Mouse (Mus musculus): ENCODE results near the gene Lmtk2. TPM values are rescaled to one million over a fixed set of nuclear protein-coding genes. Genes with fewer than 3 reads are reported as not detected.

The Lmtk2 gene
- polyA plus RNA-seq, 1 experiment from 2014 or later, result 6.8 TPM

- H3K36me3 ChIP-seq (ENCODE audit: control insufficient read depth, insufficient read depth, low read length), result no peaks in the 10 kb centered on the region
- H3K27ac ChIP-seq (ENCODE audit: low read depth, low read length), result no peak overlapping the region
- no peak overlapping the region for H3K4me2 ChIP-seq (replicated peaks; ENCODE audit: low read depth, low read length)
- no peak for ATAC-seq (ENCODE audit: low FRiP score, low TSS enrichment)
- 0 out of 2 replicates have a peak, but pooled peaks cover 7% of the 10 kb centered on the region for H3K4me1 ChIP-seq (ENCODE audit: control insufficient read depth, insufficient read depth, low read length)
- 26% methylated on average over 8 of the region's 8 CpGs for WGBS
- H3K9me3 ChIP-seq (ENCODE audit: control insufficient read depth, low read length), result no peaks in the 10 kb centered on the region
- no peaks in the 10 kb centered on the region for H3K27me3 ChIP-seq (ENCODE audit: control insufficient read depth, insufficient read depth, low read length)
- H3K9ac ChIP-seq (ENCODE audit: low read depth, low read length), result no peak overlapping the region
- no peak overlapping the region for H3K4me3 ChIP-seq (ENCODE audit: low read length)
Observed at GRCm38 (mm10) chr5:144098640-144098929, 1.7 kb upstream of the Lmtk2 start.

GRCm38 (mm10) chr5:144100948-144101347 is 712 bp downstream of the Lmtk2 start:
- H3K9me3 ChIP-seq (ENCODE audit: control insufficient read depth, low read length), result no peaks in the 10 kb centered on the region
- no peak for ATAC-seq (ENCODE audit: low FRiP score, low TSS enrichment)
- peak overlapping the region; percentile 99 for H3K4me3 ChIP-seq (ENCODE audit: low read length)
- no peak overlapping the region for H3K27ac ChIP-seq (ENCODE audit: low read depth, low read length)
- peak overlapping the region; percentile 94 for H3K9ac ChIP-seq (ENCODE audit: low read depth, low read length)
- 2% methylated on average over 15 of the region's 20 CpGs for WGBS
- peak overlapping the region; percentile 77 for H3K4me2 ChIP-seq (replicated peaks; ENCODE audit: low read depth, low read length)
- H3K27me3 ChIP-seq (ENCODE audit: control insufficient read depth, insufficient read depth, low read length), result no peaks in the 10 kb centered on the region
- H3K36me3 ChIP-seq (ENCODE audit: control insufficient read depth, insufficient read depth, low read length), result no peaks in the 10 kb centered on the region
- 0 out of 2 replicates have a peak, but pooled peaks cover 7% of the 10 kb centered on the region for H3K4me1 ChIP-seq (ENCODE audit: control insufficient read depth, insufficient read depth, low read length)

GRCm38 (mm10) chr5:144105070-144105469 is 4.8 kb downstream of the Lmtk2 start:
- Histone ChIP-seq H3K9ac (ENCODE audit: low read depth, low read length) (no peak overlapping the region), H3K27me3 (ENCODE audit: control insufficient read depth, insufficient read depth, low read length) (no peaks in the 10 kb centered on the region), H3K9me3 (ENCODE audit: control insufficient read depth, low read length) (no peaks in the 10 kb centered on the region), H3K4me1 (ENCODE audit: control insufficient read depth, insufficient read depth, low read length) (0 out of 2 replicates have a peak, but pooled peaks cover 7% of the 10 kb centered on the region), H3K4me2 (replicated peaks; ENCODE audit: low read depth, low read length) (no peak overlapping the region), H3K36me3 (ENCODE audit: control insufficient read depth, insufficient read depth, low read length) (no peaks in the 10 kb centered on the region), H3K4me3 (ENCODE audit: low read length) (no peak overlapping the region), H3K27ac (ENCODE audit: low read depth, low read length) (no peak overlapping the region)
- no peak for ATAC-seq (ENCODE audit: low FRiP score, low TSS enrichment)
- 81% methylated on average over 9 of the region's 9 CpGs for WGBS

GRCm38 (mm10) chr5:144105471-144106129 is 5.4 kb downstream of the Lmtk2 start:
- no peaks in the 10 kb centered on the region for H3K9me3 ChIP-seq (ENCODE audit: control insufficient read depth, low read length)
- no peaks in the 10 kb centered on the region for H3K27me3 ChIP-seq (ENCODE audit: control insufficient read depth, insufficient read depth, low read length)
- no peaks in the 10 kb centered on the region for H3K36me3 ChIP-seq (ENCODE audit: control insufficient read depth, insufficient read depth, low read length)
- no peak overlapping the region for H3K4me3 ChIP-seq (ENCODE audit: low read length)
- 0 out of 2 replicates have a peak overlapping the region, but pooled peaks have one; percentile 38 for H3K27ac ChIP-seq (ENCODE audit: low read depth, low read length)
- H3K4me1 ChIP-seq (ENCODE audit: control insufficient read depth, insufficient read depth, low read length), result 0 out of 2 replicates have a peak, but pooled peaks cover 7% of the 10 kb centered on the region
- H3K4me2 ChIP-seq (replicated peaks; ENCODE audit: low read depth, low read length), result no peak overlapping the region
- 74% methylated on average over 6 of the region's 6 CpGs for WGBS
- no peak for ATAC-seq (ENCODE audit: low FRiP score, low TSS enrichment)
- H3K9ac ChIP-seq (ENCODE audit: low read depth, low read length), result no peak overlapping the region

GRCm38 (mm10) chr5:144106130-144106510 is 5.9 kb downstream of the Lmtk2 start:
- WGBS, result 91% methylated on average over 3 of the region's 3 CpGs
- Histone ChIP-seq H3K4me2 (replicated peaks; ENCODE audit: low read depth, low read length) (no peak overlapping the region), H3K36me3 (ENCODE audit: control insufficient read depth, insufficient read depth, low read length) (no peaks in the 10 kb centered on the region), H3K27me3 (ENCODE audit: control insufficient read depth, insufficient read depth, low read length) (no peaks in the 10 kb centered on the region), H3K4me1 (ENCODE audit: control insufficient read depth, insufficient read depth, low read length) (0 out of 2 replicates have a peak, but pooled peaks cover 6% of the 10 kb centered on the region), H3K9me3 (ENCODE audit: control insufficient read depth, low read length) (no peaks in the 10 kb centered on the region), H3K9ac (ENCODE audit: low read depth, low read length) (no peak overlapping the region), H3K27ac (ENCODE audit: low read depth, low read length) (0 out of 2 replicates have a peak overlapping the region, but pooled peaks have one; percentile 2), H3K4me3 (ENCODE audit: low read length) (no peak overlapping the region)
- no peak for ATAC-seq (ENCODE audit: low FRiP score, low TSS enrichment)

GRCm38 (mm10) chr5:144109201-144109600 is 9.0 kb downstream of the Lmtk2 start:
- ATAC-seq (ENCODE audit: low FRiP score, low TSS enrichment), result no peak
- WGBS, result 93% methylated on average over 8 of the region's 8 CpGs
- Histone ChIP-seq H3K36me3 (ENCODE audit: control insufficient read depth, insufficient read depth, low read length) (no peaks in the 10 kb centered on the region), H3K4me2 (replicated peaks; ENCODE audit: low read depth, low read length) (no peak overlapping the region), H3K9me3 (ENCODE audit: control insufficient read depth, low read length) (no peaks in the 10 kb centered on the region), H3K9ac (ENCODE audit: low read depth, low read length) (no peak overlapping the region), H3K27me3 (ENCODE audit: control insufficient read depth, insufficient read depth, low read length) (no peaks in the 10 kb centered on the region), H3K27ac (ENCODE audit: low read depth, low read length) (no peak overlapping the region), H3K4me3 (ENCODE audit: low read length) (no peak overlapping the region), H3K4me1 (ENCODE audit: control insufficient read depth, insufficient read depth, low read length) (no peaks in the 10 kb centered on the region)

GRCm38 (mm10) chr5:144112574-144113438 is 12.6 kb downstream of the Lmtk2 start:
- Histone ChIP-seq H3K27me3 (ENCODE audit: control insufficient read depth, insufficient read depth, low read length) (no peaks in the 10 kb centered on the region), H3K4me3 (ENCODE audit: low read length) (no peak overlapping the region), H3K36me3 (ENCODE audit: control insufficient read depth, insufficient read depth, low read length) (no peaks in the 10 kb centered on the region), H3K27ac (ENCODE audit: low read depth, low read length) (no peak overlapping the region), H3K4me1 (ENCODE audit: control insufficient read depth, insufficient read depth, low read length) (no peaks in the 10 kb centered on the region), H3K9ac (ENCODE audit: low read depth, low read length) (no peak overlapping the region), H3K9me3 (ENCODE audit: control insufficient read depth, low read length) (no peaks in the 10 kb centered on the region), H3K4me2 (replicated peaks; ENCODE audit: low read depth, low read length) (no peak overlapping the region)
- WGBS, result 81% methylated on average over 10 of the region's 11 CpGs
- no peak for ATAC-seq (ENCODE audit: low FRiP score, low TSS enrichment)

GRCm38 (mm10) chr5:144114068-144114467 is 13.8 kb downstream of the Lmtk2 start:
- Histone ChIP-seq H3K4me3 (ENCODE audit: low read length) (no peak overlapping the region), H3K4me2 (replicated peaks; ENCODE audit: low read depth, low read length) (no peak overlapping the region), H3K4me1 (ENCODE audit: control insufficient read depth, insufficient read depth, low read length) (no peaks in the 10 kb centered on the region), H3K36me3 (ENCODE audit: control insufficient read depth, insufficient read depth, low read length) (no peaks in the 10 kb centered on the region), H3K9me3 (ENCODE audit: control insufficient read depth, low read length) (no peaks in the 10 kb centered on the region), H3K27me3 (ENCODE audit: control insufficient read depth, insufficient read depth, low read length) (no peaks in the 10 kb centered on the region), H3K9ac (ENCODE audit: low read depth, low read length) (no peak overlapping the region), H3K27ac (ENCODE audit: low read depth, low read length) (no peak overlapping the region)
- WGBS, result 87% methylated on average over 2 of the region's 2 CpGs
- no peak for ATAC-seq (ENCODE audit: low FRiP score, low TSS enrichment)
